Mouse (Mus musculus) ES-Bruce4 (cell line): ENCODE results near the gene Pip5k1b.

Experiments
- CTCF ChIP-seq: IDR thresholded peaks from one replicate; pipeline ENCODE4 v1.8.1; 2011; ENCODE audit warnings: low read depth, low read length
- EP300 ChIP-seq: IDR thresholded peaks from 2 replicates; pipeline ENCODE4 v1.6.1; 2011; ENCODE audit warnings: low read depth, low read length; ENCODE audit not compliant: insufficient read depth
- POLR2A ChIP-seq: IDR thresholded peaks from one replicate; pipeline ENCODE4 v1.8.1; 2011; ENCODE audit warnings: low read length; ENCODE audit not compliant: insufficient read depth

DNA sequence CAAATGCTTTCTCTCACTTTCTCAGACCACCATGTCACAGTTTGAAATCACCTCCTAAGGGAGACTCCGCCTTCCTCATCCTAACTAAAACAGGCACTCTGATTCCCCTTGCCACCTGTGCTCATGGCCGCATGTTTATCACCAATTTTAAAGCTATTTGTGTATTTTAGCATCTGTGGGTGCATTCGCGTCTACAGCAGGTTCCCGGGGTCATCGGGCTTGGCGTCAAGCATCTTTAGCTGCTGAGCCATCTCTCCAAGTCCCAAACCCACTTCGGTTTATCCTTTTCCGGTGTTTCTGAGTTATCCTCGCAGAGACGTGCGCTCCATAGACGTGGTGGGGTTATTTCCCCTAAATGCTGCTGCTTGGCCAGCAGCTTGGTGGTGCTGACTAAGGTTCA lies 20.5 kb upstream of the Pip5k1b start:
- TF ChIP-seq POLR2A (no peak), CTCF (no peak), EP300 (no peak)
